Mouse (Mus musculus): ENCODE data around the gene Tmem38b. TPM values are rescaled to one million over a fixed set of nuclear protein-coding genes. Genes with fewer than 3 reads are reported as not detected.

The Tmem38b gene
- polyA plus RNA-seq, 1 experiment from 2014 or later = 8.0 TPM

- ATAC-seq (ENCODE audit: insufficient read depth) = peak; percentile 55; the same call in 1 of the 2 replicates
- H3K4me3 ChIP-seq (ENCODE audit: low read depth, low read length) = peak overlapping the region; percentile 18
These were observed 60.7 kb downstream of the Tmem38b start for GRCm38 (mm10) chr4:53886342-53887088.

GRCm38 (mm10) chr4:53895335-53895734 is 69.5 kb downstream of the Tmem38b start:
- no peaks in the 10 kb centered on the region for H3K36me3 ChIP-seq (ENCODE audit: insufficient read depth)
- no peak for TF ChIP-seq CTCF (IDR thresholded peaks at IDR 0.05; ENCODE audit: low read depth)
- H3K4me1 ChIP-seq (ENCODE audit: insufficient read depth) = no peaks in the 10 kb centered on the region
- H3K9ac ChIP-seq = no peak overlapping the region
- ATAC-seq (ENCODE audit: insufficient read depth) (no peak), DNase-seq (no peak)
- no peaks in the 10 kb centered on the region for H3K9me3 ChIP-seq (ENCODE audit: low read depth, low read length)
- H3K4me3 ChIP-seq (ENCODE audit: low read depth, low read length) = no peak overlapping the region
- H3K4me2 ChIP-seq = no peak overlapping the region
- no peak overlapping the region for H3K27ac ChIP-seq (ENCODE audit: low read depth)
- WGBS = 64% methylated on average over 1 of the region's 1 CpGs
- no peaks in the 10 kb centered on the region for H3K27me3 ChIP-seq (ENCODE audit: insufficient read depth, low read length)

More at GRCm38 (mm10) chr4:53886342-53887088, 60.7 kb downstream of the Tmem38b start:
- Histone ChIP-seq H3K4me1 (ENCODE audit: insufficient read depth) (no peaks in the 10 kb centered on the region; the same call in 1 of the 2 replicates), H3K9me3 (ENCODE audit: low read depth, low read length) (no peaks in the 10 kb centered on the region), H3K36me3 (ENCODE audit: insufficient read depth) (no peaks in the 10 kb centered on the region), H3K27ac (ENCODE audit: low read depth) (no peak overlapping the region), H3K4me2 (peak overlapping the region; percentile 56), H3K27me3 (ENCODE audit: insufficient read depth, low read length) (no peaks in the 10 kb centered on the region; the same call in 1 of the 2 replicates), H3K9ac (peak overlapping the region; percentile 24)
- TF ChIP-seq CTCF (IDR thresholded peaks at IDR 0.05; ENCODE audit: low read depth) = no peak
- DNase-seq = peak; percentile 57
- 27% methylated on average over 22 of the region's 22 CpGs for WGBS

GRCm38 (mm10) chr4:53896150-53896833 is 70.4 kb downstream of the Tmem38b start:
- Histone ChIP-seq H3K36me3 (ENCODE audit: insufficient read depth) (no peaks in the 10 kb centered on the region), H3K4me2 (no peak overlapping the region), H3K27ac (ENCODE audit: low read depth) (no peak overlapping the region), H3K9ac (no peak overlapping the region), H3K9me3 (ENCODE audit: low read depth, low read length) (no peaks in the 10 kb centered on the region), H3K4me1 (ENCODE audit: insufficient read depth) (no peaks in the 10 kb centered on the region), H3K27me3 (ENCODE audit: insufficient read depth, low read length) (no peaks in the 10 kb centered on the region), H3K4me3 (ENCODE audit: low read depth, low read length) (no peak overlapping the region)
- WGBS = 71% methylated on average over 7 of the region's 7 CpGs
- ATAC-seq (ENCODE audit: insufficient read depth) (no peak), DNase-seq (no peak)
- TF ChIP-seq CTCF (IDR thresholded peaks at IDR 0.05; ENCODE audit: low read depth) = no peak

GRCm38 (mm10) chr4:53900386-53900971 is 74.6 kb downstream of the Tmem38b start:
- Histone ChIP-seq H3K36me3 (ENCODE audit: insufficient read depth) (no peaks in the 10 kb centered on the region), H3K27ac (ENCODE audit: low read depth) (no peak overlapping the region), H3K4me1 (ENCODE audit: insufficient read depth) (no peaks in the 10 kb centered on the region), H3K9me3 (ENCODE audit: low read depth, low read length) (no peaks in the 10 kb centered on the region), H3K9ac (no peak overlapping the region), H3K4me2 (no peak overlapping the region), H3K27me3 (ENCODE audit: insufficient read depth, low read length) (no peaks in the 10 kb centered on the region), H3K4me3 (ENCODE audit: low read depth, low read length) (no peak overlapping the region)
- ATAC-seq (ENCODE audit: insufficient read depth) = no peak
- peak; percentile 18 for DNase-seq
- 30% methylated on average over 6 of the region's 6 CpGs for WGBS
- TF ChIP-seq CTCF (IDR thresholded peaks at IDR 0.05; ENCODE audit: low read depth) = no peak

GRCm38 (mm10) chr4:53904335-53904734 is 78.5 kb downstream of the Tmem38b start:
- Histone ChIP-seq H3K4me2 (no peak overlapping the region), H3K27me3 (ENCODE audit: insufficient read depth, low read length) (no peaks in the 10 kb centered on the region), H3K9ac (no peak overlapping the region), H3K9me3 (ENCODE audit: low read depth, low read length) (no peaks in the 10 kb centered on the region), H3K36me3 (ENCODE audit: insufficient read depth) (no peaks in the 10 kb centered on the region), H3K27ac (ENCODE audit: low read depth) (no peak overlapping the region), H3K4me1 (ENCODE audit: insufficient read depth) (no peaks in the 10 kb centered on the region), H3K4me3 (ENCODE audit: low read depth, low read length) (no peak overlapping the region)
- no peak for ATAC-seq (ENCODE audit: insufficient read depth)
- no peak for TF ChIP-seq CTCF (IDR thresholded peaks at IDR 0.05; ENCODE audit: low read depth)
- no peak for DNase-seq
- 70% methylated on average over 7 of the region's 7 CpGs for WGBS

- Histone ChIP-seq H3K36me3 (ENCODE audit: insufficient read depth) (no peaks in the 10 kb centered on the region), H3K9me3 (ENCODE audit: low read depth, low read length) (no peaks in the 10 kb centered on the region), H3K27me3 (ENCODE audit: insufficient read depth, low read length) (no peaks in the 10 kb centered on the region), H3K9ac (no peak overlapping the region), H3K4me2 (no peak overlapping the region), H3K4me3 (ENCODE audit: low read depth, low read length) (no peak overlapping the region), H3K27ac (ENCODE audit: low read depth) (no peak overlapping the region), H3K4me1 (ENCODE audit: insufficient read depth) (no peaks in the 10 kb centered on the region)
- 38% methylated on average over 6 of the region's 6 CpGs for WGBS
- no peak for ATAC-seq (ENCODE audit: insufficient read depth)
- TF ChIP-seq CTCF (IDR thresholded peaks at IDR 0.05; ENCODE audit: low read depth) = peak; percentile 54
- peak; percentile 15 for DNase-seq
These were observed 79.7 kb downstream of the Tmem38b start for GRCm38 (mm10) chr4:53905537-53905936.

- no peak overlapping the region for H3K9ac ChIP-seq
- 74% methylated on average over 3 of the region's 3 CpGs for WGBS
- H3K27ac ChIP-seq (ENCODE audit: low read depth) = no peak overlapping the region
- H3K4me1 ChIP-seq (ENCODE audit: insufficient read depth) = no peaks in the 10 kb centered on the region
- no peak for TF ChIP-seq CTCF (IDR thresholded peaks at IDR 0.05; ENCODE audit: low read depth)
- no peaks in the 10 kb centered on the region for H3K9me3 ChIP-seq (ENCODE audit: low read depth, low read length)
- no peaks in the 10 kb centered on the region for H3K27me3 ChIP-seq (ENCODE audit: insufficient read depth, low read length)
- no peak overlapping the region for H3K4me3 ChIP-seq (ENCODE audit: low read depth, low read length)
- DNase-seq (no peak), ATAC-seq (ENCODE audit: insufficient read depth) (no peak)
- no peak overlapping the region for H3K4me2 ChIP-seq
- no peaks in the 10 kb centered on the region for H3K36me3 ChIP-seq (ENCODE audit: insufficient read depth)
These were observed 81.2 kb downstream of the Tmem38b start for GRCm38 (mm10) chr4:53907071-53907470.

Other genes starting within 250 kb of the Tmem38b start
- gene Fsd1l, start 194.6 kb upstream of the Tmem38b start, polyA plus RNA-seq (2014; fragmentation: Nextera tagmentation; extraction: Ambion mirVana) = 7.4 and 8.1 TPM in 2 replicates
- gene Fktn, start 112.0 kb upstream of the Tmem38b start, polyA plus RNA-seq (2014; fragmentation: Nextera tagmentation; extraction: Ambion mirVana) = 16.2 and 17.9 TPM in 2 replicates
- 0.22 and 0.28 TPM in 2 replicates for gene Tal2, start 46.3 kb upstream of the Tmem38b start, polyA plus RNA-seq (2014; fragmentation: Nextera tagmentation; extraction: Ambion mirVana)

Measured in lung, embryonic 14.5 days (tissue).